Mouse (Mus musculus) CD4-positive, CD25-positive, alpha-beta regulatory T cell (primary cell): ENCODE measurements around the gene D430019H16Rik. TPM values are rescaled to one million over a fixed set of nuclear protein-coding genes. Genes with fewer than 3 reads are reported as not detected.

Experiments
- polyA plus RNA-seq: library from polyadenylated mRNA; unstranded; fragments of 100-300 nt; shearing (Covaris generic); gene quantifications from one replicate; pipeline ENCODE4 v1.2.1, GENCODE M21; 2017

D430019H16Rik gene
- polyA plus RNA-seq, result 0.28 TPM

DNA sequence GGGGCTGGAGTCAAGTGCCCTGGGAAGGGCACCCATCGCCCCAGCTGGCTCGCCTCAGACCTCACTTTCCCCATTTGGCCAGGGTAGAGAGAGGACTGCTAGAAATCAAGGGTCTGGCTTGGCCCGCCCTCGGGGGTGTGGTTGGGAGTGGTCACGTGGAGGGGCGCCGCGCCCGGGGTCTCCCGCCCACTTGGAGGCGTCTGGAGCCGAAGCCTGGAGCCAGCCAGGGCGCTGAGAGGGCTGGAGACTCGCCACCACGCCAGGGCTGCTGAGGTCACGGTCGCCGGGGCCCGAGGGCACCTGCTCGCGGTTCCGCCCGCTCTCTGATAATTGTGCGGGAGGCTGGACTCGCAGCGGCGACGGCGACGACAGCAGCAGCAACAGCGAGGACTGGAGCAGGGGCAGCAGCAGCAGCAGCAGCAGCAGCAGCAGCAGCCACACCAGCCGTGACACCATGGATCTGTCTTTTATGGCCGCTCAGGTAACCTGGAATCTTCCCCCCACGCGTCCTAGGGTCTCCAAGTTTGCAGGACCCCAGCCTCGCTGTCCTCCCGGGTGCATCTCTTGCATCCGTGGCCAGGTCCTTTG is at the start of gene D430019H16Rik:
Gene D430019H16Rik, plus strand, starts transcription at position 187 of the 588 bp plus-strand sequence.

Other genes starting within 250 kb of the D430019H16Rik start
- gene Tcl1, start 231.1 kb upstream of the D430019H16Rik start, polyA plus RNA-seq, result 0.13 TPM
- gene Tunar, start 120.0 kb upstream of the D430019H16Rik start, polyA plus RNA-seq, result not detected
- not detected for gene Bdkrb2, start 109.4 kb downstream of the D430019H16Rik start, polyA plus RNA-seq
- gene Bdkrb1, start 149.2 kb downstream of the D430019H16Rik start, polyA plus RNA-seq, result 0.22 TPM
- 41.6 TPM for gene Gskip, start 231.0 kb downstream of the D430019H16Rik start, polyA plus RNA-seq
- gene Atg2b, start 231.4 kb downstream of the D430019H16Rik start, polyA plus RNA-seq, result 23.0 TPM